In the genomic region with DNA sequence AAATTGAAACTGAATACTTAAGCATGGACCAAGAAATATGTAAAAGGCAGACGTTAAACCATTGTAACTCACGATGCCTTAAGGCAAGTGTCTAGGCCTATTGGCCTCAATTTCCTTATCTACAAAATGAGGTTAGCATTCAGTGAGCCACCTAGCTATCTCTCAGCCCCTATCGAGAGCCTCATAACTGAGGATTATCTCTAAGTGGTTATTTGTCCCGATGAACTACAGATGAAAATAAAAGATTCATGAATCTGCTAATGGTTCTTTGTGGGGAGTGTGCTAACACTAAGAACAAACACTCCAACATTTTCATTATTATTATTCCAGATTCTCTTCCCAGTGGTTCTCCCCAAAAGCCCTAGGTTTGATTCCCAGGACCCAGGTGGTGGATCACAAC, we compare ENCODE assay signal across 1 mouse cellular context.
A peak's percentile ranks its signal among the peaks of the same experiment; 100 is the strongest.
TF ChIP-seq lines count a peak whose summit lies in the region.

No protein-coding gene starts in this region.

TF ChIP-seq in MEL, 35 proteins besides CTCF, POLR2A, EP300 and RAD21 (continued from another document):
- peak; percentile 85 for TF ChIP-seq TCF12 (IDR thresholded peaks at IDR 0.05; ENCODE audit: low read depth, low read length)
- TF ChIP-seq GATA1 (IDR thresholded peaks at IDR 0.05; ENCODE audit: low read depth, low read length), result peak; percentile 97
- no peak; the same call in 1 of the 2 replicates for TF ChIP-seq ZC3H11A (IDR thresholded peaks at IDR 0.05; ENCODE audit: low read depth, low read length)
- TF ChIP-seq ZMIZ1 (IDR thresholded peaks at IDR 0.05; ENCODE audit: low read depth, low read length), result 0 out of 2 replicates have a peak, but pooled peaks have one; percentile 14
- no peak for TF ChIP-seq GABPA (IDR thresholded peaks at IDR 0.05; ENCODE audit: low read depth, low read length)
- TF ChIP-seq ZKSCAN1 (IDR thresholded peaks at IDR 0.05; ENCODE audit: low read depth, low read length), result no peak
- TF ChIP-seq RCOR1 (IDR thresholded peaks at IDR 0.05; ENCODE audit: low read depth, low read length), result peak; percentile 98
- TF ChIP-seq E2F4 (IDR thresholded peaks at IDR 0.05; ENCODE audit: borderline replicate concordance, low read depth, low read length), result no peak
- TF ChIP-seq KAT2A (conservative IDR thresholded peaks at IDR 0.05; ENCODE audit: low read depth, low read length), result no peak
- no peak for TF ChIP-seq USF2 (IDR thresholded peaks at IDR 0.05; ENCODE audit: borderline replicate concordance in 1 of 2, insufficient read depth in 1 of 2, low read depth in 1 of 2, low read length in 2 of 2)
- TF ChIP-seq UBTF (IDR thresholded peaks at IDR 0.05; ENCODE audit: borderline replicate concordance, insufficient read depth, low read depth, low read length), result no peak
- no peak for TF ChIP-seq USF1 (IDR thresholded peaks at IDR 0.05; ENCODE audit: low read depth, low read length)
- TF ChIP-seq NRF1 (IDR thresholded peaks at IDR 0.05; ENCODE audit: insufficient read depth, low read depth, low read length, poor library complexity, severe bottlenecking), result no peak
- peak; percentile 74; the same call in 1 of the 2 replicates for TF ChIP-seq SIN3A (IDR thresholded peaks at IDR 0.05; ENCODE audit: low read length)
- TF ChIP-seq ELF1 (IDR thresholded peaks at IDR 0.05; ENCODE audit: low read depth, low read length), result no peak
